In the genomic region with DNA sequence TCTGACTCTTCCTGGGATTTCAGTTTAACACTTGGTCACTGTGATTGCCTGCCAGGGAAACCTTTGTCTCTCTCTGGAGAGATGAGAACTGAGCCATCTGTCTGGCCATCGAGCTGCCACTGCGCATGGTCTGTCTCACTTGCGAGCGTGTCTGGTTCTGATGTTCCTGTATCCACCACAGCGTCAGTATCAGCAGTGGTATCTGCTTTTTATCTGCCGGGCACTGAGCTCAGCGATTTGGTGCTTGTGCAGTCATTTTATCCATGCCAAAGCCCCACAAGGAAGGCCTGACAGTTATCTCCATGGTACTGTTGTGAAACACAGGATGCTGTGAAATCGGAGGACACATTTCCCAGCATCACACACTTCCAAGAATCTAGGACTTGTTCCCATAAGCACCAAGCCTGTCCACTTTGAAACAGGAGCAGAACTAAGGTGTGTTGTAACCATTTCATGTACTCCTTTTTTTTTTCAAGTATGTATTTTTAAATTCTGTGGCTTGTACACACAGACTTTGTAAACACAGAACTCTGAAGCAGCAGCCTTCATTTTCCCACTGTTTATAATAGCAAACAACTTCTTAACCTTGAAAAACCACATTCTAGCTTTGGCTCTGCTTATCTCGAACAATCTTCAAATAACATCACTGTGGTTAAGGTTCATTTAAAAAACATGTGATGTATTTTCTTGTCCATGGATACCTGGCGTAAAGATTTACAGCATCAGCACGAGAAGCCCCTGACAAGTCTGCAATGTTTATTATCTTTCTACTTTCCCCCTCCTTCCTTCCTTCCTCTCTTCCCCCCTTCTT, we compare ENCODE assay signal across 18 mouse cellular contexts. TPM values are rescaled to one million over a fixed set of nuclear protein-coding genes. Genes with fewer than 3 reads are reported as not detected.
A peak's percentile ranks its signal among the peaks of the same experiment; 100 is the strongest.
DNase-seq lines count a peak whose midpoint lies in the region; ATAC-seq and TF ChIP-seq lines count a peak whose summit lies in the region.
"Had no signal": no experiment of that assay in that cellular context is flagged by ENCODE, and none has a peak within 500 bp of the region (broad histone marks: within the 10 kb centered on the region; RNA-seq: fewer than 3 reads in every experiment).

No protein-coding gene starts in this region.

- no peaks in the 10 kb centered on the region for H3K36me3 ChIP-seq in lung, postnatal 0 days (ENCODE audit: insufficient read depth, low read length)
- H3K36me3 ChIP-seq: forebrain, embryonic 10.5 days; hindbrain, embryonic 10.5 days; limb, embryonic 15.5 days; midbrain, embryonic 10.5 days; neural tube, embryonic 15.5 days had no signal

- peak; percentile 5 for DNase-seq in cerebellum, adult 9-11 months
- no peak for DNase-seq in cerebellum, adult 8-10 months
- DNase-seq in lung, postnatal 0 days (ENCODE audit: low spot score) = peak; percentile 11
- DNase-seq in lung, postnatal 10 days = no peak
- peak; percentile 44 to 60 for DNase-seq in CD8-positive naive resting alpha-beta T cell, adult 2 months (ENCODE audit: low read depth in 2 of 2, low spot score in 2 of 2)
- no peak for DNase-seq in kidney, postnatal 10 days
- no peak for DNase-seq in urinary bladder, postnatal 14 days (ENCODE audit: low spot score)
- DNase-seq: adrenal gland, postnatal 36 days; gastrocnemius, postnatal 14 days; kidney, adult 18-20 months; retina, postnatal 1 day had no signal

- no peaks in the 10 kb centered on the region for H3K9me3 ChIP-seq in lung, postnatal 0 days (ENCODE audit: low read length)
- H3K9me3 ChIP-seq: forebrain, embryonic 10.5 days; hindbrain, embryonic 10.5 days; limb, embryonic 15.5 days; midbrain, embryonic 10.5 days; neural tube, embryonic 15.5 days had no signal

- H3K9ac ChIP-seq in lung, postnatal 0 days (replicated peaks; ENCODE audit: low read depth) = no peak overlapping the region
- H3K9ac ChIP-seq: limb, embryonic 15.5 days; neural tube, embryonic 15.5 days had no signal

- H3K4me2 ChIP-seq in lung, postnatal 0 days (replicated peaks; ENCODE audit: low read depth, low read length) = no peak overlapping the region
- H3K4me2 ChIP-seq: limb, embryonic 15.5 days; neural tube, embryonic 15.5 days had no signal

- H3K4me1 ChIP-seq in lung, postnatal 0 days (ENCODE audit: insufficient read depth, low read depth, low read length) = no peaks in the 10 kb centered on the region
- H3K4me1 ChIP-seq: forebrain, embryonic 10.5 days; hindbrain, embryonic 10.5 days; limb, embryonic 15.5 days; midbrain, embryonic 10.5 days; neural tube, embryonic 15.5 days had no signal

- no peak for TF ChIP-seq EP300 in lung, postnatal 0 days (IDR thresholded peaks at IDR 0.05)

- peak; percentile 16; the same call in 1 of the 2 replicates for ATAC-seq in lung, postnatal 0 days
- ATAC-seq in megakaryocyte progenitor cell, adult 5-6 weeks (replicated peaks; ENCODE audit: poor library complexity) = peak; percentile 39
- ATAC-seq: Patski had no signal

- no peaks in the 10 kb centered on the region for H3K27me3 ChIP-seq in lung, postnatal 0 days (replicated peaks; ENCODE audit: insufficient read depth, low read length)
- H3K27me3 ChIP-seq: limb, embryonic 15.5 days; neural tube, embryonic 15.5 days had no signal

- TF ChIP-seq CTCF in lung, postnatal 0 days (IDR thresholded peaks at IDR 0.05) = no peak

- 50% methylated on average over 11 of the region's 11 CpGs for WGBS in lung, postnatal 0 days

- no peak overlapping the region for H3K27ac ChIP-seq in lung, postnatal 0 days (ENCODE audit: low read length)
- H3K27ac ChIP-seq: forebrain, embryonic 10.5 days; hindbrain, embryonic 10.5 days; limb, embryonic 15.5 days; midbrain, embryonic 10.5 days; neural tube, embryonic 15.5 days had no signal

- H3K4me3 ChIP-seq in lung, postnatal 0 days (ENCODE audit: low read depth, low read length) = no peak overlapping the region
- H3K4me3 ChIP-seq: forebrain, embryonic 10.5 days; hindbrain, embryonic 10.5 days; limb, embryonic 15.5 days; midbrain, embryonic 10.5 days; neural tube, embryonic 15.5 days had no signal

RNA-seq across cellular contexts. Expression of a gene that starts 50.7 kb away (rescaled TPM):
- 0.74 and 0.76 TPM in 2 replicates for polyA plus RNA-seq in lung, postnatal 0 days (2015; fragmentation: Nextera tagmentation; extraction: Ambion mirVana)
- 0.56 and 1.2 TPM in 2 replicates for total RNA-seq in megakaryocyte progenitor cell, adult 5-6 weeks (2015)
- total RNA-seq in megakaryocyte progenitor cell, adult 5-6 weeks (2017) = 0.42 and 2.9 TPM in 2 replicates
- polyA plus RNA-seq: forebrain, embryonic 10.5 days; hindbrain, embryonic 10.5 days; Patski had no signal

Comparison
In these comparisons a context has a peak if more than half of its experiments do, and no peak if none do; other contexts are left out.
1. DNase-seq: peak in cerebellum, adult 9-11 months (single experiment), lung, postnatal 0 days (single experiment) and CD8-positive naive resting alpha-beta T cell, adult 2 months (2 of 2); none in cerebellum, adult 8-10 months (single experiment), lung, postnatal 10 days (single experiment), kidney, postnatal 10 days (single experiment) and urinary bladder, postnatal 14 days (single experiment).